Mouse (Mus musculus) neural tube, embryonic 15.5 days (tissue): ENCODE data around the gene Stab1. TPM values are rescaled to one million over a fixed set of nuclear protein-coding genes. Genes with fewer than 3 reads are reported as not detected.

Experiments used
- ATAC-seq: fragments of 200-750 bp; cut with Nextera tagmentation; 2 replicates; pipeline ENCODE4 v1.8.0; 2017; ENCODE audit warnings: mild to moderate bottlenecking, moderate TSS enrichment, moderate library complexity; ENCODE audit not compliant: low FRiP score
- H3K27ac ChIP-seq: fragments of 300-500 bp; sonication (generic); replicated peaks from 2 replicates; pipeline ENCODE4 v1.5.1; 2015; ENCODE audit warnings: mild to moderate bottlenecking, inconsistent platforms
- H3K27me3 ChIP-seq: fragments of 300-500 bp; sonication (generic); replicated peaks from 2 replicates; pipeline ENCODE4 v1.6.1; 2015; ENCODE audit warnings: inconsistent platforms
- H3K36me3 ChIP-seq: fragments of 300-500 bp; sonication (generic); 2 replicates; pipeline ENCODE4 v1.6.1; 2015; ENCODE audit warnings: inconsistent platforms
- H3K4me1 ChIP-seq: fragments of 300-500 bp; sonication (generic); 2 replicates; pipeline ENCODE4 v1.6.1; 2015; ENCODE audit warnings: inconsistent platforms
- H3K4me2 ChIP-seq: fragments of 300-500 bp; sonication (generic); 2 replicates; pipeline ENCODE4 v1.6.1; 2015; ENCODE audit warnings: inconsistent platforms, mild to moderate bottlenecking, moderate library complexity
- H3K4me3 ChIP-seq: fragments of 300-500 bp; sonication (generic); replicated peaks from 2 replicates; pipeline ENCODE4 v1.5.1; 2015; ENCODE audit warnings: mild to moderate bottlenecking, inconsistent platforms
- H3K9ac ChIP-seq: fragments of 300-500 bp; sonication (generic); replicated peaks from 2 replicates; pipeline ENCODE4 v1.6.1; 2015; ENCODE audit warnings: mild to moderate bottlenecking, inconsistent platforms
- H3K9me3 ChIP-seq: fragments of 300-500 bp; sonication (generic); replicated peaks from 2 replicates; pipeline ENCODE4 v1.6.1; 2016; ENCODE audit warnings: inconsistent platforms
- WGBS: fragments of 180-500 bp; shearing (Covaris S2); methylation state at CpG from one replicate; pipeline ENCODE4 v1.1.7; 2015; ENCODE audit warnings: mixed read lengths; 5-methylcytosine and 5-hydroxymethylcytosine counted together
- polyA plus RNA-seq: library from polyadenylated mRNA; unstranded; fragments of >200 nt; fragmentation: Nextera tagmentation; extraction: Ambion mirVana; gene quantifications from 2 replicates; pipeline ENCODE4 v1.2.1, GENCODE M21; 2015

The Stab1 gene
- polyA plus RNA-seq, 1 experiment from 2014 or later: 16.9 TPM

- Histone ChIP-seq H3K4me1 (no peaks in the 10 kb centered on the region), H3K4me3 (no peak overlapping the region), H3K9ac (no peak overlapping the region), H3K27me3 (no peaks in the 10 kb centered on the region), H3K9me3 (no peaks in the 10 kb centered on the region), H3K36me3 (no peaks in the 10 kb centered on the region), H3K4me2 (no peak overlapping the region), H3K27ac (no peak overlapping the region)
- WGBS: 94% methylated on average over 7 of the region's 7 CpGs
- no peak for ATAC-seq
Measured at GRCm38 (mm10) chr14:31161191-31161590, 7.2 kb downstream of the Stab1 start.

DNA sequence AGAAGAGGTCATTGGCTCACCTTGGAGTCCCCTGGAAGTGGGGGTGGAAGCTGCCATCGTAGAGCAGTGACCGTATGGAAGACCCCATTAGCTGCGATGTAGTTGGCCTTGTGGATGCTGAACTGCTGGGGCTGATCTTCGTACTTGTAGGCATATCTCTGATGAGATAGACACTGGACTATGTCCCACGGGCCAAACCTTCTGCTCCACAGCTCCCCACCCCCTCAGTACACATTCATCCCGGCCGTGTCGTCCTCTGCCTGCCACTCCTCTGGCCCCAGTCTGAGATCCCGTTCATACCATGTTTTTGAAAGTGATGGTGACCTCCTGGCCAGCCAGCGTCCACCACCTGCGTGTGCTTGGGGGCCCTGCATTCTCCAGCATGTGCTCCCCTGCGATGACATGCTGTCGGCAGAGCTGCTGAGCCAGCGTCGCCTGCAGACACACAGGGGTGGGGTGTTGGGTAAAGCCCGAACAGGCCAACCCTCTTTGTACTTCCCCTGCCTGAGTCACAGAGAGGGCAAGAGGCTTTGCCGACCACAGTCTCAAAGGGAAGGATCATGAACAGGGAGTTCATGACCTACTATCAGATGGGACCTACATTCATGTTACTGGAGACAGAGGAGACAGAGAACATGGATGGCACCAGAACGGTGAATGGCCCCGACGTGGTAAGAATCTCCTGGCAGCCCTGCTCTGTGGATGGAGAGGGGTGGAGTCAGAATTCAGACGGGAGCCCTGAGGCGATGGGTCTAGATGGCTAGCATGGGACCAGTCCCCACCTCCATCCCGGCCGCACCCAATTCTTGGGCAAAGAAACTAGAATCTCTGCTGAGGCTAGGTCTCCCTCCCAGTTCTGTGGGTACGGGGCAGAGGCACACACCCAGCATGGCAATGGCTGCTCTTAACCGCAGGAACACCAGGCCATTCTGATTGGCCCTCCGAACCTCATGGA is 8.0 kb downstream of the Stab1 start:
- Histone ChIP-seq H3K9me3 (no peaks in the 10 kb centered on the region), H3K36me3 (no peaks in the 10 kb centered on the region), H3K4me1 (no peaks in the 10 kb centered on the region), H3K9ac (no peak overlapping the region), H3K27ac (no peak overlapping the region), H3K4me3 (no peak overlapping the region), H3K27me3 (no peaks in the 10 kb centered on the region), H3K4me2 (no peak overlapping the region)
- WGBS: 87% methylated on average over 27 of the region's 27 CpGs
- ATAC-seq: no peak

GRCm38 (mm10) chr14:31145694-31146093 is 22.7 kb downstream of the Stab1 start:
- no peak overlapping the region for H3K4me2 ChIP-seq
- no peak overlapping the region for H3K27ac ChIP-seq
- no peak overlapping the region for H3K4me3 ChIP-seq
- H3K9me3 ChIP-seq: no peaks in the 10 kb centered on the region
- H3K9ac ChIP-seq: no peak overlapping the region
- peaks cover 10% of the 10 kb centered on the region; the same call in 1 of the 2 replicates for H3K36me3 ChIP-seq
- no peaks in the 10 kb centered on the region for H3K27me3 ChIP-seq
- H3K4me1 ChIP-seq: no peaks in the 10 kb centered on the region
- no peak for ATAC-seq
- WGBS: 91% methylated on average over 11 of the region's 11 CpGs

- H3K4me3 ChIP-seq: no peak overlapping the region
- no peaks in the 10 kb centered on the region for H3K9me3 ChIP-seq
- H3K36me3 ChIP-seq: peaks cover 47% of the 10 kb centered on the region
- WGBS: 93% methylated on average over 14 of the region's 14 CpGs
- no peak overlapping the region for H3K4me2 ChIP-seq
- no peak overlapping the region for H3K27ac ChIP-seq
- no peak overlapping the region for H3K9ac ChIP-seq
- no peak for ATAC-seq
- H3K27me3 ChIP-seq: no peaks in the 10 kb centered on the region
- H3K4me1 ChIP-seq: no peaks in the 10 kb centered on the region
Measured at GRCm38 (mm10) chr14:31141011-31141410, 27.4 kb downstream of the Stab1 start.

DNA sequence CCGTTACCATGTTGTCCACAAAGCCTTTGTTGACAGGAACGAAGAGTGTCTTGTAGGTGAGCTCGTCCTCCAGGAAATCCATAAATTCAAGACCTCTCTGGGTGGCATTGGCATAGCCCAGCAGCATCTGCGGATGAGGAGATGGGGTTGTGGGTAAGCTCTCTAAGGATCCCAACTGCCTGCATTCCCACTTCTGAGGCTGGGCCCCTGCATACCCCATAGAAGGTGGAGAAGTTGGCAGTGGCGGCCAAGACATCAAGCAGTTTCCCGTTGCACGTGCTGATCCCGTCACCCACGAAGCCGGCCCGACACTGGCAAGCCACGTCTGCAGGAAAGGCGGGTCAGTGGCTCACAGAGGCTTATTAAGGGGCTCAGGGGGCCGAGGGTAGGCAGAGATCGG is 28.3 kb downstream of the Stab1 start:
- H3K4me1 ChIP-seq: no peaks in the 10 kb centered on the region
- H3K27ac ChIP-seq: no peak overlapping the region
- ATAC-seq: no peak
- no peaks in the 10 kb centered on the region for H3K27me3 ChIP-seq
- H3K4me3 ChIP-seq: no peak overlapping the region
- H3K4me2 ChIP-seq: no peak overlapping the region
- WGBS: 92% methylated on average over 15 of the region's 15 CpGs
- H3K9me3 ChIP-seq: no peaks in the 10 kb centered on the region
- no peak overlapping the region for H3K9ac ChIP-seq
- H3K36me3 ChIP-seq: peaks cover 56% of the 10 kb centered on the region

- ATAC-seq: no peak
- no peak overlapping the region for H3K4me3 ChIP-seq
- 90% methylated on average over 12 of the region's 12 CpGs for WGBS
- H3K9ac ChIP-seq: no peak overlapping the region
- H3K36me3 ChIP-seq: peaks cover 56% of the 10 kb centered on the region
- no peaks in the 10 kb centered on the region for H3K27me3 ChIP-seq
- no peaks in the 10 kb centered on the region for H3K9me3 ChIP-seq
- no peak overlapping the region for H3K27ac ChIP-seq
- peaks cover 2% of the 10 kb centered on the region for H3K4me1 ChIP-seq
- H3K4me2 ChIP-seq: no peak overlapping the region
Measured at GRCm38 (mm10) chr14:31139666-31140065, 28.8 kb downstream of the Stab1 start.

DNA sequence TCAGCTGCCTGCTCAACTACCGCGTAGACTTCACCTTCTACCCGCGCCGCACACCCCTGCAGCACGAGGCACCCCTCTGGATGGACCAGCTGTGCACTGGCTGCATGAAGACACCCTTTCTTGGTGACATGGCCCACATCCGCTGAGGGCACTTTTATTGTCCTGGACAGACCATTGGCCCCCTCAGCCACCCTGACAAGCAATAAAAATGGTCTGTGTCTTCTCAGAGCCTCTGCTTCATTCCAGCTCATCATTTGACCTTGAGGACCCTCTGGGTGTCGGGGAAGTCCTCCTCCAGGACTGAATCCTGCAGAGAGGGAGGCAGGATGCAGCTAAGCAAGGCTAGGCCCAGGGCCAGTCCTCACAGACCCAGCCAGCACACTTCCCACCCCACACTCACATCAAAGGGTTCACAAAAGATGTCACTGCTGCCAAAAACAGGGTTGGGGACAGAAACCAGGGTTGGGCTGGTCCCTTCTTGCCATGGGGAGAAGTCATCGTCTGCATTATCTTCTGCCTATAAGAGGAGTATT is 29.5 kb downstream of the Stab1 start:
- no peak for ATAC-seq
- Histone ChIP-seq H3K36me3 (peaks cover 56% of the 10 kb centered on the region), H3K4me1 (peaks cover 9% of the 10 kb centered on the region), H3K9me3 (no peaks in the 10 kb centered on the region), H3K27me3 (no peaks in the 10 kb centered on the region), H3K27ac (no peak overlapping the region), H3K4me2 (no peak overlapping the region), H3K9ac (no peak overlapping the region), H3K4me3 (no peak overlapping the region)
- WGBS: 95% methylated on average over 9 of the region's 9 CpGs

DNA sequence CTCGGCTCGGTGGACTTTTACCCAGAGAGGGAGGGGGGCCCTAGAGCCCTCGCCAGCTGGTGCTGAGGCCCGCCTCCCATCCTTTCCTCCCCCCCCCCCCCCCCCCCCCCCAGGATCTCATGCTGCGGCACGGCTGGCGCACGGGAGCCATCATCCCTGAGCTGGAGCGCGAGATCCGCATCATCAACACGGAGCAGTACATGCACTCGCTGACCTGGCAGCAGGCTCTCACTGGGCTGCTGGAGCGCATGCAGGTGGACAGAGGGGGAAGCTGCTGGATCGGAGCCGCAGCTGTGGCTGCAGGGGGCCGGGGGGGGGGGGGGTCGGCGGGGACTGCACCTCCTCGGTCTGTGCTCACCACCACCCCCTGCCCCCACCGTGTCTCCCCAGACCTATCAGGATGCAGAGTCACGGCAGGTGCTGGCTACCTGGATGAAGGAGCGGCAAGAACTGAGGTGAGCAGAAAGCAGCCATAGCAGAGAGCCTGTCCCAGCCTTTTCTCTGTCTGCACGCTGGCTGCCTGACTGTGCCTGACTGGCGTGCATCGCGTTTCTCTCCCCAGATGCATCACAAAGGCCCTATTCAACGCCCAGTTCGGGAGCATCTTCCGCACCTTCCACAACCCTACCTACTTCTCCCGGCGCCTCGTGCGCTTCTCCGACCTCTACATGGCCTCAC is 30.1 kb downstream of the Stab1 start:
- no peak overlapping the region for H3K4me2 ChIP-seq
- H3K36me3 ChIP-seq: peaks cover 56% of the 10 kb centered on the region
- H3K27me3 ChIP-seq: no peaks in the 10 kb centered on the region
- ATAC-seq: no peak
- H3K27ac ChIP-seq: no peak overlapping the region
- no peak overlapping the region for H3K9ac ChIP-seq
- no peaks in the 10 kb centered on the region for H3K9me3 ChIP-seq
- H3K4me1 ChIP-seq: peaks cover 15% of the 10 kb centered on the region
- 83% methylated on average over 22 of the region's 35 CpGs for WGBS
- H3K4me3 ChIP-seq: no peak overlapping the region

- Histone ChIP-seq H3K4me2 (no peak overlapping the region), H3K27me3 (no peaks in the 10 kb centered on the region), H3K27ac (no peak overlapping the region; the same call in 1 of the 2 replicates), H3K4me3 (no peak overlapping the region), H3K4me1 (peaks cover 21% of the 10 kb centered on the region), H3K9ac (no peak overlapping the region), H3K36me3 (peaks cover 56% of the 10 kb centered on the region), H3K9me3 (no peaks in the 10 kb centered on the region)
- 86% methylated on average over 11 of the region's 11 CpGs for WGBS
- ATAC-seq: no peak
Measured at GRCm38 (mm10) chr14:31137791-31138190, 30.6 kb downstream of the Stab1 start.

DNA sequence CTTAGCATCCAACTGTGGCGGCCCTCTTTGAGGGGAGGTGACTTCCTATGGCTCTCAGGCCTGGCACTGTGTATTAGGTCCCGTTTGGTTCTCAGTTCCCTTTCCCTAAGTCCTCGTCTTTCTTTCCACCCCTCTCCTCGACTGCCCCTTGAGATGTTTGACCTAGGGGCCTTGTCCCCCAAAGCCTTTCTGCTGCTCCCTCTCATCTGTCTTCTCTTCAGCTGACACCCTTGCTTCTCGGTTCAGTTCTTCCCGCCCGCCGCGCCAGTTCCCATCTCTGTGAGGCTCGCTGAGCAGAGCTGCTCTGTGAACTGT is 31.2 kb downstream of the Stab1 start:
- no peak for ATAC-seq
- peaks cover 56% of the 10 kb centered on the region for H3K36me3 ChIP-seq
- no peak overlapping the region for H3K4me2 ChIP-seq
- H3K9me3 ChIP-seq: no peaks in the 10 kb centered on the region
- WGBS: 89% methylated on average over 10 of the region's 10 CpGs
- H3K4me3 ChIP-seq: no peak overlapping the region
- H3K27ac ChIP-seq: no peak overlapping the region; the same call in 1 of the 2 replicates
- no peak overlapping the region for H3K9ac ChIP-seq
- peaks cover 26% of the 10 kb centered on the region for H3K4me1 ChIP-seq
- no peaks in the 10 kb centered on the region for H3K27me3 ChIP-seq

DNA sequence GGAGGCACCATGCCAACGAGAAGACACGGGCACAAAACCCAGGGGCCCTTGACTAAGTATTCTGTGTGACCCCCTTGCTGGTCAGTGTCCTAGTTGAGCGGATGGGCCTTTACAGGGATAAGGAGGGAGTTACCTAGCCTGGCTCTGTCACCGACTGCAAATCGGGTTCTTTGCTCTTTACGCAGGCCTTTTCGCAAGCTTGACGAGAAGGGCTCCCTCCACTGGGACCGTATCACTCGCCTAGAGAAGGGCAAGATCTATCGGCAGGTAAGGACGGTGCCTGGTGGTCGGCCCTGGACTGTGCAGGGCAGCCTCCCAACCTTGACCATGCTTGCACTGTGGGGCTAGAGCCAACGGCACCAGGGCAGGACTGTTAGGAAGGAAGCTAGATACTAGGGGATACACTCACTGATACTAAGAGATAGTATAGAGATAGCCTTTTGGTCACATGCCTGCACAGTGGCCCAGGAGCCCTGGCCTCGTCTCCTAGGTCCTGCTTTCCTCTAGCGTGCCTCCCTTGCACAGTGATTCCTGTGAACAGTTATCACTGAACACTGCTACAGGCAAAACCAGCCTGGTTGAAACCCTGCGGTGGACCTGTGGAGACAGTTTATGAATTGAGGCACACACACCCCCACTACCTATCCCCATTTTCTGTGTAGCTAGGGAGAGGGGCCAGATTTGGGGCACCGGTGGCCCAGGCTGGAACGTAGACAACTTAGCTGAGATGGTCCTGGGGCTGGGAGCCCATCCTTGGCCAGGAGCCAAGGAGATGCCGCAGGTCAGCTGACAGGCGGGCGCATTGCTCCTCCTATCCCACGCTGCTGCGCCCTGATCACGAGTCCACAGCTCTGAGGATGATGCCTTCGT is 31.8 kb downstream of the Stab1 start:
- peaks cover 51% of the 10 kb centered on the region for H3K36me3 ChIP-seq
- ATAC-seq: no peak
- no peaks in the 10 kb centered on the region for H3K9me3 ChIP-seq
- no peak overlapping the region for H3K27ac ChIP-seq
- H3K27me3 ChIP-seq: no peaks in the 10 kb centered on the region
- no peak overlapping the region for H3K9ac ChIP-seq
- no peak overlapping the region for H3K4me2 ChIP-seq
- H3K4me1 ChIP-seq: peaks cover 32% of the 10 kb centered on the region
- H3K4me3 ChIP-seq: no peak overlapping the region
- 92% methylated on average over 26 of the region's 26 CpGs for WGBS
